Mouse (Mus musculus) embryonic fibroblast, embryonic 13.5 days (primary cell): ENCODE data around the gene Ehmt1.

Experiments
- CTCF ChIP-seq: IDR thresholded peaks from 2 replicates; pipeline ENCODE4 v1.5.1; 2011; ENCODE audit warnings: mild to moderate bottlenecking, control low read depth, low read length, moderate library complexity, borderline replicate concordance; ENCODE audit not compliant: insufficient read depth
- POLR2A ChIP-seq: IDR thresholded peaks from 2 replicates; pipeline ENCODE4 v1.6.1; 2011; ENCODE audit warnings: low read depth, mild to moderate bottlenecking, control low read depth, low read length, moderate library complexity

DNA sequence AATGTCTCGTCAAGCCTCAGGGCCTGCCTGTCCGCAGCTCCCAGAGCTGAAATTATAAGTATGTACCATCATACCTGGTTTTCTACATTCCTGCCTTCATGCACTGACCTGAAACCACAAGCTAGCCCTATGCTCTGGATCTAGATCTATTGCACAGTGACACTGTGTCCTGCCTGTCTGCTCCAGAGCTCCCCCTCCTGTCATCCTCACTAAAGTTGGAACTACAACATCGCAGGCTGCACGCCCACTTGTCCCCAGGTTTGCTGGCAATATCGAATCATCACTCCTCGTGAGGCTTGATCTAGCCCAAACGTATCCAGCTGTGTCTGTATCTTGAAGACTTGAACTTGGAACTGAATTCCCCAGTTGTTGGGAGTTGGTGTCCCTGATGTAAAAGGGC lies 144.6 kb downstream of the Ehmt1 start:
- no peak for TF ChIP-seq POLR2A
- TF ChIP-seq CTCF, result peak; percentile 22; the same call in 1 of the 2 replicates
